Mouse (Mus musculus) neural tube, embryonic 13.5 days (tissue): ENCODE results near the gene Cx3cl1. TPM values are rescaled to one million over a fixed set of nuclear protein-coding genes. Genes with fewer than 3 reads are reported as not detected.

Experiments used
- ATAC-seq: fragments of 200-750 bp; cut with Nextera tagmentation; 2 replicates; pipeline ENCODE4 v1.8.0; 2017; ENCODE audit warnings: low read depth, mild to moderate bottlenecking, moderate TSS enrichment, moderate library complexity
- H3K27ac ChIP-seq: fragments of 300-500 bp; sonication (generic); replicated peaks from 2 replicates; pipeline ENCODE4 v1.5.1; 2015; ENCODE audit warnings: moderate library complexity, mild to moderate bottlenecking, inconsistent platforms
- H3K27me3 ChIP-seq: fragments of 300-500 bp; sonication (generic); 2 replicates; pipeline ENCODE4 v1.6.1; 2015; ENCODE audit warnings: mild to moderate bottlenecking, inconsistent platforms
- H3K36me3 ChIP-seq: fragments of 300-500 bp; sonication (generic); 2 replicates; pipeline ENCODE4 v1.6.1; 2015; ENCODE audit warnings: mild to moderate bottlenecking, inconsistent platforms
- H3K4me1 ChIP-seq: fragments of 300-500 bp; sonication (generic); replicated peaks from 2 replicates; pipeline ENCODE4 v1.6.1; 2015; ENCODE audit warnings: inconsistent platforms
- H3K4me2 ChIP-seq: fragments of 300-500 bp; sonication (generic); 2 replicates; pipeline ENCODE4 v1.6.1; 2015; ENCODE audit warnings: inconsistent platforms, mild to moderate bottlenecking, moderate library complexity
- H3K4me3 ChIP-seq: fragments of 300-500 bp; sonication (generic); 2 replicates; pipeline ENCODE4 v1.5.1; 2015; ENCODE audit warnings: mild to moderate bottlenecking, inconsistent platforms
- H3K9ac ChIP-seq: fragments of 300-500 bp; sonication (generic); 2 replicates; pipeline ENCODE4 v1.6.1; 2015; ENCODE audit warnings: moderate library complexity, mild to moderate bottlenecking, inconsistent platforms
- H3K9me3 ChIP-seq: fragments of 300-500 bp; sonication (generic); 2 replicates; pipeline ENCODE4 v1.6.1; 2016; ENCODE audit warnings: inconsistent platforms
- WGBS: fragments of 180-500 bp; shearing (Covaris S2); methylation state at CpG from one replicate; pipeline ENCODE4 v1.1.7; 2015; 5-methylcytosine and 5-hydroxymethylcytosine counted together
- polyA plus RNA-seq: library from polyadenylated mRNA; unstranded; fragments of >200 nt; fragmentation: Nextera tagmentation; extraction: Ambion mirVana; gene quantifications from 2 replicates; pipeline ENCODE4 v1.2.1, GENCODE M21; 2015

Gene Cx3cl1
- polyA plus RNA-seq, 1 experiment from 2014 or later, result 17.9 TPM

- no peak for ATAC-seq
- no peak overlapping the region for H3K4me2 ChIP-seq
Observed at GRCm38 (mm10) chr8:94787524-94788501, 16.0 kb downstream of the Cx3cl1 start.

DNA sequence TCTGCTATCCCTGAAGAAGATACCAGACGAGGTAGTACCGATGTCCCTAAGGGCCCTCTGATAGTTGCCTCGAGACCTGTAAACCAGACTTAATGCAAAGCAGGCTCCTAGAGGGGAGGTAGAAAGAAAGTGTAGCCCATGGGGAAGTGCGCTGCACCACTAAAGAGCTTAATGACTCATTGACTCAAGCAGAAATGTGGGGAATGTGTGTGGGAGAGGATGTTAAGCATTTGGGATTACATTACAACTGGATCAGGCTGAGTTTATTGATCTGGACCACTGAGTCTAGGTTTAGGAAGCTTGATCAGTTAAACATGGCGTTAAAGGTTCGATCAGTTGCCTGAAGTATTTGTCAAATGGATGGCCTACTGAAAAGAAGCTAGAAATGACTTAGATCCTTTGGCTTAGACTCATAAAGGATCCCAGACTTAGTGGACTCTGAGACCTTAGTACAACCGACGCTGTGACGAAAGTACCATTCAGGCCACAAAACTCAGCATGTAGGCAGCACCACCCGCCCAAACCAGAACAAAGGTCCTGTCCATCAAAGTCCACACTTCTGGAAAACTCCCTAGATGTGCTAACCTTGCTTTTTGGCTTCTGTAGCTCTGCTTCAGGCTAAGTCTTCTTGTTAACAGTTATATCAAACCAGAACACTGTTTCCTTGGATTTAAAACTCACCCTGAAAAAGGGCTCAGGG, 17.6 kb downstream of the Cx3cl1 start:
- no peak overlapping the region for H3K4me3 ChIP-seq
- WGBS, result 64% methylated on average over 10 of the region's 10 CpGs
- no peaks in the 10 kb centered on the region for H3K27me3 ChIP-seq
- no peaks in the 10 kb centered on the region for H3K9me3 ChIP-seq
- H3K4me2 ChIP-seq, result no peak overlapping the region
- H3K27ac ChIP-seq, result no peak overlapping the region
- H3K36me3 ChIP-seq, result no peaks in the 10 kb centered on the region
- H3K9ac ChIP-seq, result no peak overlapping the region
- H3K4me1 ChIP-seq, result 0 out of 2 replicates have a peak, but pooled peaks cover 6% of the 10 kb centered on the region
- ATAC-seq, result no peak

More at GRCm38 (mm10) chr8:94787524-94788501, 16.0 kb downstream of the Cx3cl1 start:
- 65% methylated on average over 15 of the region's 15 CpGs for WGBS
- Histone ChIP-seq H3K9me3 (no peaks in the 10 kb centered on the region), H3K9ac (no peak overlapping the region), H3K4me1 (0 out of 2 replicates have a peak, but pooled peaks cover 6% of the 10 kb centered on the region), H3K27ac (no peak overlapping the region), H3K27me3 (no peaks in the 10 kb centered on the region), H3K4me3 (no peak overlapping the region), H3K36me3 (no peaks in the 10 kb centered on the region)

GRCm38 (mm10) chr8:94794368-94794767, 22.6 kb downstream of the Cx3cl1 start:
- H3K27ac ChIP-seq, result no peak overlapping the region
- no peak overlapping the region for H3K4me3 ChIP-seq
- H3K4me1 ChIP-seq, result no peaks in the 10 kb centered on the region
- ATAC-seq, result no peak
- H3K9me3 ChIP-seq, result no peaks in the 10 kb centered on the region
- no peaks in the 10 kb centered on the region for H3K27me3 ChIP-seq
- no peak overlapping the region for H3K9ac ChIP-seq
- H3K36me3 ChIP-seq, result no peaks in the 10 kb centered on the region
- no peak overlapping the region for H3K4me2 ChIP-seq
- WGBS, result 93% methylated on average over 4 of the region's 4 CpGs

- no peaks in the 10 kb centered on the region for H3K27me3 ChIP-seq
- no peak overlapping the region for H3K4me3 ChIP-seq
- no peaks in the 10 kb centered on the region for H3K9me3 ChIP-seq
- no peak overlapping the region for H3K9ac ChIP-seq
- H3K4me1 ChIP-seq, result no peaks in the 10 kb centered on the region
- ATAC-seq, result no peak
- H3K27ac ChIP-seq, result no peak overlapping the region
- H3K4me2 ChIP-seq, result no peak overlapping the region
- 97% methylated on average over 2 of the region's 2 CpGs for WGBS
- H3K36me3 ChIP-seq, result no peaks in the 10 kb centered on the region
Observed at GRCm38 (mm10) chr8:94794782-94795181, 23.0 kb downstream of the Cx3cl1 start.

DNA sequence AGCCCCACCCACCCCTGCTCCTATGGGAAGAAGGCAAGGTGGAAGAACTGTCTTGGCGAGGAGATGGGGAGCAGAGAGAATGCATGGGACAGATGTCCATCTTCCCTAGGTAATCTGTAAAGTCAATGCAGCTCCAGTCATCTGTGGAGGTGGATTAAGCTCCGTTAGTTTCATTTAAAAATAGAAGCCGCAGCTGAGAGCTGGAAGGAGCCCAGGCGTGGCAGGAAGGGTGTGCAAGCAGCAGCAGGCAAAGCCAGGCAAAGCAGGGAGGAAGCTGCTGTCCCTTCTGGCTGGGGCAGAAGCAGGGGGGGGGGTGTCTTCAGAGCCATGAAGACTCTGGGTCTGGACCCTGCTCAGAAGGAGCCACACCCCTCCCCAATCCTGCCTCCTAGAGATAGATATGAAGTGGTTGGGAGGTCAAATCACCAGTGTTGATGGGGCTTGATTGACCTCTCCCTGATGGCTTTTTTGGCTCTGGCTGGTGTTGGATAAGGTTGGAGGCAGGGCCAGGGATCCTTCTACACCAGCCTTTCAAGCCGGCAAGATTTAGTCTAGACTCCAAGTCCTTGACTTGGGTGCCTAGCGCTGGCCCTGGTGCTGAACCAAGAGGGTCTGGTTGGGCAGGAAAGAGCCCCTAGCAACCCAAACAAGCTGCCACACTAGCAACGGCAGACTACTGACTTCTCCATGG, 28.6 kb downstream of the Cx3cl1 start:
- WGBS, result 69% methylated on average over 7 of the region's 7 CpGs
- ATAC-seq, result no peak

DNA sequence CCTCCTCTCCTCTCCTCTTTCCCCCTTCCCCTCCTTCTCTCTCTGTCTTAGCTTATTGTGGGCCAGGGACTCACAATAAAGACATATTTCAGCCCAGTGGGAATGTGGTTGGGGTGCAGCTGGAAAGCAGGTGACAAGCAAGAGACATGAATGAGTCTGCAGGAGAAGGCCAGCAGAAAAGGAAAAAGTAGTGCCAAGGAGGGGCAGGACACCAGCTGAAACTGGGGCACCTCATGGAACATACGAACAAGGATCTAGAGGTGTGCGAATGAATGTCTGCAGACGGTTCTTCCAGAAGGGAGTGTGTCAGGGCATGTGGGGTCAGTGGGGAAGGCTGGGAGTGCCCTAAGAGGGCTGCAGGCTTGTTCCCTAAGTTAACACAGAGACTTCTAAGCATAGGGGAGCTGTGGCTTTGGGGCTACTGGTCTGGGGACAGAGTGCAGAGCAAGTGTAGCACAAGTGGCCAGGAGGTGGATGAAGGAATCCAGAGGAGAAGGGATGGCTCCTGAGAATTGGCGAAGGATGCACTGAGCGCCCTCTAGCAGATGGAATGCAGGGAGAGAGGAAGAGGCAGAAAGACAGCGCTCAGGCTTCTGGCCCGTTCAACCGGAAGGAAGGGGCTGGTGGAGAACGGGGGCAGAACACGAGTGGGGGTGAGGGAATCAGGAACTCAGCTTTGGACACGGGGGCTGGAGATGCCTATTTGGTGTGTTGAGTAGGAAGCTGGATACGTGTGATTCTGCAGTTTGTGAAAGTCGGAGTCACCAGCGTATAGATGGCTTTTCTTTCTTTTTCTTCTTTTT, 29.7 kb downstream of the Cx3cl1 start:
- Histone ChIP-seq H3K4me1 (peaks cover 5% of the 10 kb centered on the region; the same call in 1 of the 2 replicates), H3K9me3 (no peaks in the 10 kb centered on the region), H3K9ac (no peak overlapping the region), H3K27me3 (no peaks in the 10 kb centered on the region; the same call in 1 of the 2 replicates), H3K36me3 (no peaks in the 10 kb centered on the region), H3K4me3 (no peak overlapping the region), H3K4me2 (no peak overlapping the region), H3K27ac (no peak overlapping the region)
- 45% methylated on average over 14 of the region's 14 CpGs for WGBS
- ATAC-seq, result no peak

More for the DNA sequence above, 28.6 kb downstream of the Cx3cl1 start:
- no peak overlapping the region for H3K9ac ChIP-seq
- H3K27ac ChIP-seq, result no peak overlapping the region
- no peak overlapping the region for H3K4me2 ChIP-seq
- H3K4me3 ChIP-seq, result no peak overlapping the region
- peaks cover 4% of the 10 kb centered on the region; the same call in 1 of the 2 replicates for H3K4me1 ChIP-seq
- no peaks in the 10 kb centered on the region for H3K36me3 ChIP-seq
- no peaks in the 10 kb centered on the region for H3K27me3 ChIP-seq
- H3K9me3 ChIP-seq, result no peaks in the 10 kb centered on the region

DNA sequence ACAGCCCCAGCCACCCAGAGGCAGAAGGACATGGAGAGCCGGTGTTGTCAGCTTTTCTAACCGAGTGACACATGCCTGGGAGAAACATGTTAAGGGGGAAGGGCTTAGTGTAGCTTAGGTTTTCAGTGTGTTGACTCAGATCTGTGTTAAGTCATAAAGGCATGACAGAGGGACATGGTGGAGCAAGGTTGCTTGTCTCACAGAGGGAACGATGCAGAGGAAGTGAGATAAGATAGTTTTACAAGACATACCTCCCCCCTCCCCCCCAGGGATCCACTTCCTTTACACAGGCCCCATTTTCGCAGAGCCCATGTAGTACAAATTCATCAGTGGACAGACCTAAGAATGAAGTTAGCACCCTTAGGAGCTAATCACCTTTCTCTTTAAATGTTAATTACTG, 30.6 kb downstream of the Cx3cl1 start:
- Histone ChIP-seq H3K4me3 (no peak overlapping the region), H3K4me1 (peaks cover 10% of the 10 kb centered on the region; the same call in 1 of the 2 replicates), H3K27me3 (no peaks in the 10 kb centered on the region; the same call in 1 of the 2 replicates), H3K4me2 (no peak overlapping the region), H3K27ac (no peak overlapping the region), H3K36me3 (no peaks in the 10 kb centered on the region), H3K9ac (no peak overlapping the region), H3K9me3 (no peaks in the 10 kb centered on the region)
- 87% methylated on average over 4 of the region's 4 CpGs for WGBS
- no peak for ATAC-seq

GRCm38 (mm10) chr8:94803551-94803950, 31.7 kb downstream of the Cx3cl1 start:
- no peak for ATAC-seq
- 73% methylated on average over 6 of the region's 6 CpGs for WGBS
- Histone ChIP-seq H3K9me3 (no peaks in the 10 kb centered on the region), H3K4me2 (no peak overlapping the region), H3K36me3 (no peaks in the 10 kb centered on the region), H3K4me3 (no peak overlapping the region), H3K27ac (no peak overlapping the region), H3K27me3 (no peaks in the 10 kb centered on the region; the same call in 1 of the 2 replicates), H3K9ac (no peak overlapping the region), H3K4me1 (peaks cover 10% of the 10 kb centered on the region; the same call in 1 of the 2 replicates)

DNA sequence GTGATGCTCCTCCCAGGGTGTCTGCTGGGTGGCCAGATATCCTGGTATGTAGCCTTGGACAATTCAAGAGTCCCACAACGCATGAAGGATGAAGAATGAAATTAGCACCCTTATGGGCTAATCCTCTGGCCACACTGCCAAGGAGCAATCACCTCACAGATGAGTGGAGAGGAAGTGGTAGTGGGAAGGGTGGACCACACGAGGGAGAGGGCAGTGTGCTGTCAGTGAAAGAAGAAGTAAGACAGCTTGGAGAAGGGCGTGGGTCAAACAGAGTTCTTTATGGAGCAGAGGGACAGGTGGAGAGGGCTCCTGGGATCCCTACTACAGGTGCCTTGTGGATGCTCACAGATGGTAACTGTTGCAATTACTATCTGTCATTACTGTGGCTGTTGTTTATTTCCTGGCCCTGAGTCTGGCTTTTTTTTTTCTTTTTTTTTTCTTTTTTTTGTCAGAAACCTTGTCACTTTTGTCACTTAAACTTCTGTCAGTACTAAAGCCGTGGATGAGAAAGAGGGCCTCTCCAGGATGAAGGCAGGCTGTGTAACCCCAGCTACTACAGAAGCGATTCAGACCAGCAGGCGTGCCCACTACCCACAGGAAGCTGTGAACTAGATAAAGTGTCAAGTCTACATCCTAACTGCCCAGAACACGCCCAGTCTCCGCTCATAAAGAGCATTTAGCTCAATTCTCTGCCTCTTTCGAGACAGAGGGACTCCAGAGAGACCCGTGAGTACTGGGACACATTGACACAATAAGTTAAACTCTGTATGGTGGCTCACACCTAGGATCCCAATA, 32.9 kb downstream of the Cx3cl1 start:
- no peaks in the 10 kb centered on the region for H3K36me3 ChIP-seq
- no peak overlapping the region for H3K4me2 ChIP-seq
- no peak overlapping the region for H3K4me3 ChIP-seq
- no peaks in the 10 kb centered on the region for H3K9me3 ChIP-seq
- H3K27ac ChIP-seq, result no peak overlapping the region
- H3K9ac ChIP-seq, result no peak overlapping the region
- ATAC-seq, result no peak
- no peaks in the 10 kb centered on the region; the same call in 1 of the 2 replicates for H3K27me3 ChIP-seq
- peaks cover 10% of the 10 kb centered on the region; the same call in 1 of the 2 replicates for H3K4me1 ChIP-seq
- WGBS, result 79% methylated on average over 10 of the region's 10 CpGs

DNA sequence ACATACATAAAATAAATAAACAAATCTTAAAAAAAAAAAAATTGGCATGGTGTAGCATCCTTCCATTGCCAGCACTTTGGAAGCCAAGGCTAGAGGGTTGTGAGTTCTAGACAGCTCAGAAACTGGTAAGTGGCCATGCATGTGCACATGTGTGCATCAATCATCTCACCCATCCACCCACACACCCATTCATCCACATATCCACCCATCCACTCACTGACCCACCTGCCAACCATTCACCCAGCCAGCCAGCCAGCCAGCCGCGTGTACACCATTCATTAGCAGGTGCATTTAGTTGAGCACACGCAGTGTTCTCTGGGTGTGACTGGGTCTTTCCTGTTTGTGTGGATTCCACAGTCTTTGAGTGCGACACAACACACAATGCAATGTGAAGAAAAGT, 34.0 kb downstream of the Cx3cl1 start:
- ATAC-seq, result no peak
- 53% methylated on average over 4 of the region's 4 CpGs for WGBS

More for the DNA sequence above, 34.0 kb downstream of the Cx3cl1 start:
- Histone ChIP-seq H3K27me3 (no peaks in the 10 kb centered on the region; the same call in 1 of the 2 replicates), H3K4me2 (no peak overlapping the region), H3K9me3 (no peaks in the 10 kb centered on the region), H3K27ac (no peak overlapping the region), H3K36me3 (no peaks in the 10 kb centered on the region), H3K4me1 (peaks cover 10% of the 10 kb centered on the region; the same call in 1 of the 2 replicates), H3K4me3 (no peak overlapping the region), H3K9ac (no peak overlapping the region)
